Mouse (Mus musculus): ENCODE measurements around the gene Gnas. TPM values are rescaled to one million over a fixed set of nuclear protein-coding genes. Genes with fewer than 3 reads are reported as not detected.

Gene Gnas
- polyA plus RNA-seq, 1 experiment from 2014 or later, result 1,252 TPM

GRCm38 (mm10) chr2:174273961-174274360 lies 10.2 kb upstream of the Gnas start:
- ATAC-seq (peak; percentile 70), DNase-seq (ENCODE audit: low spot score) (peak; percentile 47)
- Histone ChIP-seq H3K4me3 (ENCODE audit: low read depth, low read length) (no peak overlapping the region), H3K27ac (ENCODE audit: low read length) (no peak overlapping the region), H3K4me1 (ENCODE audit: insufficient read depth, low read depth, low read length) (no peaks in the 10 kb centered on the region), H3K9me3 (ENCODE audit: low read length) (no peaks in the 10 kb centered on the region), H3K27me3 (replicated peaks; ENCODE audit: insufficient read depth, low read length) (no peaks in the 10 kb centered on the region), H3K36me3 (ENCODE audit: insufficient read depth, low read length) (no peaks in the 10 kb centered on the region), H3K9ac (replicated peaks; ENCODE audit: low read depth) (no peak overlapping the region), H3K4me2 (replicated peaks; ENCODE audit: low read depth, low read length) (no peak overlapping the region)
- whole genome bisulfite sequencing, result 54% methylated on average over 2 of the region's 2 CpGs
- TF ChIP-seq EP300 (IDR thresholded peaks at IDR 0.05) (peak; percentile 44), CTCF (IDR thresholded peaks at IDR 0.05) (no peak)

- DNase-seq (ENCODE audit: low spot score) (no peak), ATAC-seq (no peak)
- H3K36me3 ChIP-seq (ENCODE audit: insufficient read depth, low read length), result no peaks in the 10 kb centered on the region
- H3K4me2 ChIP-seq (replicated peaks; ENCODE audit: low read depth, low read length), result no peak overlapping the region
- H3K27ac ChIP-seq (ENCODE audit: low read length), result no peak overlapping the region
- 0 out of 2 replicates have a peak, but pooled peaks cover 2% of the 10 kb centered on the region for H3K27me3 ChIP-seq (replicated peaks; ENCODE audit: insufficient read depth, low read length)
- TF ChIP-seq CTCF (IDR thresholded peaks at IDR 0.05) (no peak), EP300 (IDR thresholded peaks at IDR 0.05) (no peak)
- H3K4me3 ChIP-seq (ENCODE audit: low read depth, low read length), result no peak overlapping the region
- H3K4me1 ChIP-seq (ENCODE audit: insufficient read depth, low read depth, low read length), result no peaks in the 10 kb centered on the region
- H3K9me3 ChIP-seq (ENCODE audit: low read length), result no peaks in the 10 kb centered on the region
- 72% methylated on average over 8 of the region's 8 CpGs for WGBS
- no peak overlapping the region for H3K9ac ChIP-seq (replicated peaks; ENCODE audit: low read depth)
These were observed 4.3 kb upstream of the Gnas start for GRCm38 (mm10) chr2:174279771-174280170.

- WGBS, result 63% methylated on average over 11 of the region's 11 CpGs
- H3K36me3 ChIP-seq (ENCODE audit: insufficient read depth, low read length), result no peaks in the 10 kb centered on the region
These were observed 779 bp upstream of the Gnas start for GRCm38 (mm10) chr2:174283341-174283740.

GRCm38 (mm10) chr2:174284807-174285457 lies 812 bp downstream of the Gnas start:
- no peak overlapping the region for H3K27ac ChIP-seq (ENCODE audit: low read length)
- H3K36me3 ChIP-seq (ENCODE audit: insufficient read depth, low read length), result no peaks in the 10 kb centered on the region
- 43% methylated on average over 58 of the region's 58 CpGs for WGBS
- H3K9ac ChIP-seq (replicated peaks; ENCODE audit: low read depth), result no peak overlapping the region
- peak; percentile 21; the same call in 1 of the 2 replicates for ATAC-seq
- no peaks in the 10 kb centered on the region for H3K9me3 ChIP-seq (ENCODE audit: low read length)
- TF ChIP-seq CTCF (IDR thresholded peaks at IDR 0.05) (no peak), EP300 (IDR thresholded peaks at IDR 0.05) (no peak)
- H3K4me3 ChIP-seq (ENCODE audit: low read depth, low read length), result peak overlapping the region; percentile 20; the same call in 1 of the 2 replicates
- H3K27me3 ChIP-seq (replicated peaks; ENCODE audit: insufficient read depth, low read length), result peaks cover 26% of the 10 kb centered on the region
- no peaks in the 10 kb centered on the region for H3K4me1 ChIP-seq (ENCODE audit: insufficient read depth, low read depth, low read length)
- H3K4me2 ChIP-seq (replicated peaks; ENCODE audit: low read depth, low read length), result peak overlapping the region; percentile 30
- no peak for DNase-seq (ENCODE audit: low spot score)

More at GRCm38 (mm10) chr2:174283341-174283740, 779 bp upstream of the Gnas start:
- Histone ChIP-seq H3K27ac (ENCODE audit: low read length) (no peak overlapping the region), H3K9ac (replicated peaks; ENCODE audit: low read depth) (no peak overlapping the region), H3K9me3 (ENCODE audit: low read length) (no peaks in the 10 kb centered on the region), H3K4me2 (replicated peaks; ENCODE audit: low read depth, low read length) (peak overlapping the region; percentile 30; the same call in 1 of the 2 replicates), H3K4me3 (ENCODE audit: low read depth, low read length) (no peak overlapping the region), H3K4me1 (ENCODE audit: insufficient read depth, low read depth, low read length) (no peaks in the 10 kb centered on the region), H3K27me3 (replicated peaks; ENCODE audit: insufficient read depth, low read length) (peaks cover 26% of the 10 kb centered on the region)
- TF ChIP-seq EP300 (IDR thresholded peaks at IDR 0.05) (no peak), CTCF (IDR thresholded peaks at IDR 0.05) (no peak)
- no peak for DNase-seq (ENCODE audit: low spot score)
- ATAC-seq, result no peak

GRCm38 (mm10) chr2:174285921-174286470 lies 1.9 kb downstream of the Gnas start:
- DNase-seq (ENCODE audit: low spot score) (no peak), ATAC-seq (no peak)
- no peaks in the 10 kb centered on the region for H3K9me3 ChIP-seq (ENCODE audit: low read length)
- peaks cover 26% of the 10 kb centered on the region for H3K27me3 ChIP-seq (replicated peaks; ENCODE audit: insufficient read depth, low read length)
- no peak overlapping the region for H3K27ac ChIP-seq (ENCODE audit: low read length)
- no peak overlapping the region for H3K9ac ChIP-seq (replicated peaks; ENCODE audit: low read depth)
- 55% methylated on average over 34 of the region's 34 CpGs for WGBS
- TF ChIP-seq CTCF (IDR thresholded peaks at IDR 0.05) (no peak), EP300 (IDR thresholded peaks at IDR 0.05) (no peak)
- no peaks in the 10 kb centered on the region for H3K4me1 ChIP-seq (ENCODE audit: insufficient read depth, low read depth, low read length)
- no peak overlapping the region for H3K4me2 ChIP-seq (replicated peaks; ENCODE audit: low read depth, low read length)
- peak overlapping the region; percentile 20; the same call in 1 of the 2 replicates for H3K4me3 ChIP-seq (ENCODE audit: low read depth, low read length)
- H3K36me3 ChIP-seq (ENCODE audit: insufficient read depth, low read length), result no peaks in the 10 kb centered on the region

GRCm38 (mm10) chr2:174287921-174288320 lies 3.8 kb downstream of the Gnas start:
- TF ChIP-seq CTCF (IDR thresholded peaks at IDR 0.05), result no peak
- no peak for TF ChIP-seq EP300 (IDR thresholded peaks at IDR 0.05)
- no peaks in the 10 kb centered on the region for H3K36me3 ChIP-seq (ENCODE audit: insufficient read depth, low read length)

More at GRCm38 (mm10) chr2:174287921-174288320, 3.8 kb downstream of the Gnas start:
- ATAC-seq (no peak), DNase-seq (ENCODE audit: low spot score) (no peak)
- Histone ChIP-seq H3K9me3 (ENCODE audit: low read length) (no peaks in the 10 kb centered on the region), H3K4me2 (replicated peaks; ENCODE audit: low read depth, low read length) (no peak overlapping the region), H3K4me1 (ENCODE audit: insufficient read depth, low read depth, low read length) (no peaks in the 10 kb centered on the region; the same call in 1 of the 2 replicates), H3K9ac (replicated peaks; ENCODE audit: low read depth) (no peak overlapping the region), H3K27ac (ENCODE audit: low read length) (no peak overlapping the region), H3K4me3 (ENCODE audit: low read depth, low read length) (no peak overlapping the region), H3K27me3 (replicated peaks; ENCODE audit: insufficient read depth, low read length) (peaks cover 23% of the 10 kb centered on the region)
- 43% methylated on average over 7 of the region's 7 CpGs for WGBS
